ENCODE assay signal across 21 mouse cellular contexts in genomic region chr15:87398396-87398795, GRCm38 (mm10).
DNase-seq lines count a peak whose midpoint lies in the region; ATAC-seq lines count a peak whose summit lies in the region.
"Had no signal": no experiment of that assay in that cellular context is flagged by ENCODE, and none has a peak within 500 bp of the region (broad histone marks: within the 10 kb centered on the region; RNA-seq: fewer than 3 reads in every experiment).

No protein-coding gene starts in this region.

- no peaks in the 10 kb centered on the region for H3K9me3 ChIP-seq in kidney, embryonic 16.5 days (ENCODE audit: low read length)
- H3K9me3 ChIP-seq in hindbrain, embryonic 11.5 days (ENCODE audit: control insufficient read depth, low read length), result no peaks in the 10 kb centered on the region
- H3K9me3 ChIP-seq: embryonic facial prominence, embryonic 12.5 days; forebrain, embryonic 12.5 days; heart, embryonic 10.5 days; hindbrain, embryonic 13.5 days had no signal

- H3K36me3 ChIP-seq in kidney, embryonic 16.5 days (ENCODE audit: insufficient read depth, low read length), result no peaks in the 10 kb centered on the region
- no peaks in the 10 kb centered on the region for H3K36me3 ChIP-seq in hindbrain, embryonic 11.5 days (ENCODE audit: control insufficient read depth, insufficient read depth, low read length)
- H3K36me3 ChIP-seq: embryonic facial prominence, embryonic 12.5 days; forebrain, embryonic 12.5 days; heart, embryonic 10.5 days; hindbrain, embryonic 13.5 days had no signal

- no peaks in the 10 kb centered on the region for H3K27me3 ChIP-seq in kidney, embryonic 16.5 days (ENCODE audit: insufficient read depth, low read length)
- H3K27me3 ChIP-seq in hindbrain, embryonic 11.5 days (ENCODE audit: control insufficient read depth, insufficient read depth, low read length), result no peaks in the 10 kb centered on the region
- H3K27me3 ChIP-seq: embryonic facial prominence, embryonic 12.5 days; forebrain, embryonic 12.5 days; hindbrain, embryonic 13.5 days had no signal

- H3K4me3 ChIP-seq in kidney, embryonic 16.5 days (ENCODE audit: low read length), result no peak overlapping the region
- no peak overlapping the region for H3K4me3 ChIP-seq in hindbrain, embryonic 11.5 days (ENCODE audit: low read depth, low read length)
- H3K4me3 ChIP-seq: embryonic facial prominence, embryonic 12.5 days; forebrain, embryonic 12.5 days; heart, embryonic 10.5 days; hindbrain, embryonic 13.5 days had no signal

- H3K4me2 ChIP-seq in kidney, embryonic 16.5 days (replicated peaks; ENCODE audit: low read depth, low read length), result no peak overlapping the region
- no peak overlapping the region for H3K4me2 ChIP-seq in hindbrain, embryonic 11.5 days (replicated peaks; ENCODE audit: low read depth, low read length)
- H3K4me2 ChIP-seq: embryonic facial prominence, embryonic 12.5 days; forebrain, embryonic 12.5 days; hindbrain, embryonic 13.5 days had no signal

- peak; percentile 59 to 85 for DNase-seq in kidney, adult 8-10 months
- peak; percentile 32 for DNase-seq in embryo, embryonic 10 days (ENCODE audit: low spot score)
- peak; percentile 29 for DNase-seq in embryo, embryonic 10.5 days (ENCODE audit: low spot score)
- peak; percentile 5 for DNase-seq in kidney, postnatal 14 days
- no peak for DNase-seq in hindbrain, embryonic 11.5 days (ENCODE audit: low spot score)
- DNase-seq: adrenal gland, adult 8-10 months; adrenal gland, postnatal 36 days; cerebellum, adult 2 months; cerebellum, postnatal 14 days; gastrocnemius, postnatal 10 days; heart, adult 18-20 months; heart, postnatal 10 days; heart, postnatal 4 days had no signal

- 27% methylated on average over 4 of the region's 4 CpGs for WGBS in kidney, embryonic 16.5 days
- 53% methylated on average over 4 of the region's 4 CpGs for WGBS in hindbrain, embryonic 11.5 days

- ATAC-seq in kidney, embryonic 16.5 days (ENCODE audit: low FRiP score, low TSS enrichment), result no peak
- no peak for ATAC-seq in hindbrain, embryonic 11.5 days (ENCODE audit: low FRiP score)
- no peak for ATAC-seq in megakaryocyte-erythroid progenitor cell, adult 5-6 weeks (replicated peaks; ENCODE audit: low FRiP score, low TSS enrichment, poor library complexity, severe bottlenecking)
- ATAC-seq: forebrain, embryonic 16.5 days; hindbrain, postnatal 0 days had no signal

- no peak overlapping the region for H3K27ac ChIP-seq in kidney, embryonic 16.5 days (ENCODE audit: low read length)
- no peak overlapping the region for H3K27ac ChIP-seq in hindbrain, embryonic 11.5 days (ENCODE audit: low read depth, low read length)
- H3K27ac ChIP-seq: embryonic facial prominence, embryonic 12.5 days; forebrain, embryonic 12.5 days; heart, embryonic 10.5 days; hindbrain, embryonic 13.5 days; hindbrain, postnatal 0 days had no signal

- H3K9ac ChIP-seq in kidney, embryonic 16.5 days (replicated peaks; ENCODE audit: low read length), result no peak overlapping the region
- no peak overlapping the region for H3K9ac ChIP-seq in hindbrain, embryonic 11.5 days (ENCODE audit: low read depth, low read length)
- H3K9ac ChIP-seq: embryonic facial prominence, embryonic 12.5 days; forebrain, embryonic 12.5 days; hindbrain, embryonic 13.5 days had no signal

- H3K4me1 ChIP-seq in kidney, embryonic 16.5 days (ENCODE audit: insufficient read depth, low read length), result 0 out of 2 replicates have a peak, but pooled peaks cover 6% of the 10 kb centered on the region
- no peaks in the 10 kb centered on the region for H3K4me1 ChIP-seq in hindbrain, embryonic 11.5 days (replicated peaks; ENCODE audit: control insufficient read depth, insufficient read depth, low read length)
- H3K4me1 ChIP-seq: embryonic facial prominence, embryonic 12.5 days; forebrain, embryonic 12.5 days; heart, embryonic 10.5 days; hindbrain, embryonic 13.5 days had no signal
